Mouse (Mus musculus): ENCODE measurements around the gene Rad50.

DNA sequence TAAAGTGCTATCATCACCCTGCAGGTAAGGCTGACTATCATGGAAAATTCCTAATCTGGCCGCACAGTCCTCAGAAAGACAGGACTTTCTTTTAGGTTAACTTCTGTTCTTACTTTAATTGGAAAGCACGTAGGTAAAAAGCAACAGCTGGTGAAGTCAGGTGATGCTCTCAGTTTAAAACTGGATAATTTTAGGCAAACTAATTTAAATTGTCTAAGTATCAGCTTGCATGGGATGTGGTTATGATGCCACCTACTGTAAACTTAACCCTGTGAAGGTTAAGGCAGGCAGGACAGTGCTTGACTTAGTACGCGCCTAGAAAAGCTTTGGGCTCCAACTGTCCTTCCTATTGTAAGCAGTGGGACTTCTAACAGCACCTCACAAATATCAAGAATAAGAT, 35.7 kb downstream of the Rad50 start:
- TF ChIP-seq CTCF (conservative IDR thresholded peaks at IDR 0.05; ENCODE audit: low read length): no peak
- no peak for TF ChIP-seq NANOG (IDR thresholded peaks at IDR 0.05; ENCODE audit: borderline replicate concordance, low read length)
- no peak for TF ChIP-seq POU5F1 (IDR thresholded peaks at IDR 0.05; ENCODE audit: borderline replicate concordance, low read length)
